Mouse (Mus musculus): ENCODE data around the gene Phyhd1. TPM values are rescaled to one million over a fixed set of nuclear protein-coding genes. Genes with fewer than 3 reads are reported as not detected.

Gene Phyhd1
- polyA plus RNA-seq, 1 experiment from 2014 or later: 2.9 TPM

- peaks cover 24% of the 10 kb centered on the region for H3K4me1 ChIP-seq
- DNase-seq (ENCODE audit: low spot score): no peak
- H3K4me3 ChIP-seq: no peak overlapping the region
- H3K27ac ChIP-seq (replicated peaks): no peak overlapping the region
- H3K27me3 ChIP-seq (replicated peaks; ENCODE audit: low read depth, poor library complexity, severe bottlenecking): no peaks in the 10 kb centered on the region
- H3K9me3 ChIP-seq: no peaks in the 10 kb centered on the region
- WGBS: 92% methylated on average over 5 of the region's 5 CpGs
- H3K36me3 ChIP-seq (replicated peaks): peaks cover 100% of the 10 kb centered on the region
Measured at GRCm38 (mm10) chr2:30247036-30247435, 19.0 kb upstream of the Phyhd1 start.

GRCm38 (mm10) chr2:30247681-30248080 lies 18.3 kb upstream of the Phyhd1 start:
- Histone ChIP-seq H3K36me3 (replicated peaks) (peaks cover 100% of the 10 kb centered on the region), H3K4me1 (peaks cover 21% of the 10 kb centered on the region), H3K4me3 (no peak overlapping the region), H3K27me3 (replicated peaks; ENCODE audit: low read depth, poor library complexity, severe bottlenecking) (no peaks in the 10 kb centered on the region), H3K27ac (replicated peaks) (no peak overlapping the region), H3K9me3 (no peaks in the 10 kb centered on the region)
- WGBS: 85% methylated on average over 4 of the region's 4 CpGs
- DNase-seq (ENCODE audit: low spot score): no peak

- H3K9me3 ChIP-seq: no peaks in the 10 kb centered on the region
- WGBS: 95% methylated on average over 3 of the region's 3 CpGs
- H3K27me3 ChIP-seq (replicated peaks; ENCODE audit: low read depth, poor library complexity, severe bottlenecking): no peaks in the 10 kb centered on the region
- no peak overlapping the region for H3K27ac ChIP-seq (replicated peaks)
- peaks cover 18% of the 10 kb centered on the region for H3K4me1 ChIP-seq
- H3K36me3 ChIP-seq (replicated peaks): peaks cover 100% of the 10 kb centered on the region
- H3K4me3 ChIP-seq: no peak overlapping the region
- no peak for DNase-seq (ENCODE audit: low spot score)
Measured at GRCm38 (mm10) chr2:30249182-30249581, 16.8 kb upstream of the Phyhd1 start.

GRCm38 (mm10) chr2:30250166-30251128 lies 15.6 kb upstream of the Phyhd1 start:
- Histone ChIP-seq H3K4me3 (no peak overlapping the region), H3K4me1 (peaks cover 10% of the 10 kb centered on the region), H3K27me3 (replicated peaks; ENCODE audit: low read depth, poor library complexity, severe bottlenecking) (no peaks in the 10 kb centered on the region), H3K36me3 (replicated peaks) (peaks cover 100% of the 10 kb centered on the region), H3K27ac (replicated peaks) (no peak overlapping the region), H3K9me3 (no peaks in the 10 kb centered on the region)
- WGBS: 91% methylated on average over 10 of the region's 10 CpGs
- no peak for DNase-seq (ENCODE audit: low spot score)

- peaks cover 100% of the 10 kb centered on the region for H3K36me3 ChIP-seq (replicated peaks)
- no peak for DNase-seq (ENCODE audit: low spot score)
- no peaks in the 10 kb centered on the region for H3K9me3 ChIP-seq
- no peak overlapping the region for H3K4me3 ChIP-seq
- no peaks in the 10 kb centered on the region for H3K27me3 ChIP-seq (replicated peaks; ENCODE audit: low read depth, poor library complexity, severe bottlenecking)
- WGBS: 77% methylated on average over 5 of the region's 5 CpGs
- H3K4me1 ChIP-seq: peaks cover 10% of the 10 kb centered on the region
- H3K27ac ChIP-seq (replicated peaks): peak overlapping the region; percentile 30; the same call in 1 of the 2 replicates
Measured at GRCm38 (mm10) chr2:30251417-30252104, 14.4 kb upstream of the Phyhd1 start.

GRCm38 (mm10) chr2:30252521-30252920 lies 13.5 kb upstream of the Phyhd1 start:
- H3K9me3 ChIP-seq: no peaks in the 10 kb centered on the region
- 82% methylated on average over 3 of the region's 3 CpGs for WGBS
- DNase-seq (ENCODE audit: low spot score): no peak
- H3K27me3 ChIP-seq (replicated peaks; ENCODE audit: low read depth, poor library complexity, severe bottlenecking): no peaks in the 10 kb centered on the region
- peaks cover 10% of the 10 kb centered on the region for H3K4me1 ChIP-seq
- peaks cover 100% of the 10 kb centered on the region for H3K36me3 ChIP-seq (replicated peaks)
- H3K27ac ChIP-seq (replicated peaks): no peak overlapping the region
- no peak overlapping the region for H3K4me3 ChIP-seq

- Histone ChIP-seq H3K36me3 (replicated peaks) (peaks cover 100% of the 10 kb centered on the region), H3K9me3 (no peaks in the 10 kb centered on the region), H3K27ac (replicated peaks) (no peak overlapping the region), H3K27me3 (replicated peaks; ENCODE audit: low read depth, poor library complexity, severe bottlenecking) (no peaks in the 10 kb centered on the region), H3K4me3 (no peak overlapping the region), H3K4me1 (peaks cover 10% of the 10 kb centered on the region)
- WGBS: 83% methylated on average over 5 of the region's 5 CpGs
- DNase-seq (ENCODE audit: low spot score): no peak
Measured at GRCm38 (mm10) chr2:30253809-30254208, 12.2 kb upstream of the Phyhd1 start.

- H3K27ac ChIP-seq (replicated peaks): no peak overlapping the region
- no peak overlapping the region for H3K4me3 ChIP-seq
- H3K9me3 ChIP-seq: no peaks in the 10 kb centered on the region
- no peaks in the 10 kb centered on the region for H3K27me3 ChIP-seq (replicated peaks; ENCODE audit: low read depth, poor library complexity, severe bottlenecking)
- DNase-seq (ENCODE audit: low spot score): no peak
- H3K36me3 ChIP-seq (replicated peaks): peaks cover 100% of the 10 kb centered on the region
- WGBS: 95% methylated on average over 42 of the region's 42 CpGs
- peaks cover 10% of the 10 kb centered on the region for H3K4me1 ChIP-seq
Measured at GRCm38 (mm10) chr2:30255631-30256395, 10.2 kb upstream of the Phyhd1 start.

- Histone ChIP-seq H3K27ac (replicated peaks) (no peak overlapping the region), H3K4me3 (no peak overlapping the region), H3K9me3 (no peaks in the 10 kb centered on the region), H3K27me3 (replicated peaks; ENCODE audit: low read depth, poor library complexity, severe bottlenecking) (no peaks in the 10 kb centered on the region), H3K4me1 (peaks cover 4% of the 10 kb centered on the region), H3K36me3 (replicated peaks) (peaks cover 100% of the 10 kb centered on the region)
- no peak for DNase-seq (ENCODE audit: low spot score)
- WGBS: 96% methylated on average over 30 of the region's 30 CpGs
Measured at GRCm38 (mm10) chr2:30256616-30257350, 9.2 kb upstream of the Phyhd1 start.

- no peak for DNase-seq (ENCODE audit: low spot score)
- Histone ChIP-seq H3K4me1 (no peaks in the 10 kb centered on the region), H3K36me3 (replicated peaks) (peaks cover 99% of the 10 kb centered on the region), H3K9me3 (no peaks in the 10 kb centered on the region), H3K27ac (replicated peaks) (no peak overlapping the region), H3K27me3 (replicated peaks; ENCODE audit: low read depth, poor library complexity, severe bottlenecking) (no peaks in the 10 kb centered on the region), H3K4me3 (no peak overlapping the region)
- 86% methylated on average over 7 of the region's 7 CpGs for WGBS
Measured at GRCm38 (mm10) chr2:30257699-30258460, 8.1 kb upstream of the Phyhd1 start.

GRCm38 (mm10) chr2:30258600-30258999 lies 7.4 kb upstream of the Phyhd1 start:
- Histone ChIP-seq H3K36me3 (replicated peaks) (peaks cover 99% of the 10 kb centered on the region), H3K27me3 (replicated peaks; ENCODE audit: low read depth, poor library complexity, severe bottlenecking) (no peaks in the 10 kb centered on the region)
- WGBS: 88% methylated on average over 4 of the region's 4 CpGs

More at GRCm38 (mm10) chr2:30258600-30258999, 7.4 kb upstream of the Phyhd1 start:
- 0 out of 2 replicates have a peak, but pooled peaks cover 3% of the 10 kb centered on the region for H3K4me1 ChIP-seq
- no peaks in the 10 kb centered on the region for H3K9me3 ChIP-seq
- DNase-seq (ENCODE audit: low spot score): no peak
- H3K27ac ChIP-seq (replicated peaks): no peak overlapping the region
- H3K4me3 ChIP-seq: no peak overlapping the region

Data from embryonic facial prominence, embryonic 10.5 days (tissue).